Mouse (Mus musculus): ENCODE measurements around the gene Lrrc17. TPM values are rescaled to one million over a fixed set of nuclear protein-coding genes. Genes with fewer than 3 reads are reported as not detected.

The Lrrc17 gene
- total RNA-seq, 2 experiments from 2014 or later, result 2.4 to 4.2 TPM

GRCm38 (mm10) chr5:21532126-21532525 lies 11.2 kb upstream of the Lrrc17 start:
- intact Hi-C loops (cut with DNase I), result no loop called here

DNA sequence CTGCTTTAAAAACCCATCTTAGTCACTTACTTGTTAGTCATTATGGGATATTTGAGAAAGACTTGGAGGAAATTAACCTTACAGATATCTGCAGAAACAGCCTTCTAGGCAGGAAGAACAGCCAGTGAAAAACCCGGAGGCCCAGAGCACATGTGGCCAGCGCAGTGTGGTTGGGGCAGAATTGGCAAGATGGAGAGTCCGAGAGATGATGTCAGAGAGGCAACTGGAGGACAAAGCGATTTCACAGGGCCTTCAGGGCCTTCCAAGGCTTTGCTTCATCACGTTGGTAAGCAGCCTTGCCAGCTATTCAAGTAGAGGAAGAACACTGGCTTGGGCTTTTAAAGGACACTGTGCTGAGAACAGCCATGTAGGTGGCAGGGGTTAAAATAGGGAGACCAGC lies 10.4 kb upstream of the Lrrc17 start:
- DNase-seq (ENCODE audit: low spot score), result peak; percentile 64
- intact Hi-C loops (cut with DNase I), result no loop called here

More at GRCm38 (mm10) chr5:21532126-21532525, 11.2 kb upstream of the Lrrc17 start:
- DNase-seq (ENCODE audit: low spot score), result no peak

DNA sequence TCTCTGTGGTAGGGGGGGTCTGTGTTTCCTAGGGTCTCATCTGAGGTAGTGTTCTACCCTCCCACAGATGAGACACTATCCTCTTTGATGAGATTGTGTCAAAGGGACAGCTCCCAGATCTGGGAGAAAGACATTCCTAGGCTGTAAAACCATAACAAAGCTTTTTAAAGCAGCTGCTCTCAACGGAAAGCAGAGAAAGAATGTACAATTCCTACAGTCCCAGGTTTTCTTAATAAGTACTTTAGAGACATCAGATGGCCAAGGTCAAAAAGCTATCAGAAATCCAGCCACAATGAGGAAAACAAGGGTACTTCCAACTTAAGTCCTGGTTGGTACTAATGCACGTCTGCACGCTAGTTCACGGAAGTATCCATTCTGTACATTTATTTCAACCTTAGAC lies 1.1 kb upstream of the Lrrc17 start:
- intact Hi-C loops (cut with DNase I), result no loop called here
- no peak for DNase-seq (ENCODE audit: low spot score)

GRCm38 (mm10) chr5:21544821-21545220 lies 1.5 kb downstream of the Lrrc17 start:
- intact Hi-C loops (cut with DNase I), result no loop called here
- peak; percentile 28 for DNase-seq (ENCODE audit: low spot score)

- intact Hi-C loops (cut with DNase I), result no loop called here
- DNase-seq (ENCODE audit: low spot score), result no peak
Observed at GRCm38 (mm10) chr5:21545227-21545626, 1.9 kb downstream of the Lrrc17 start.

GRCm38 (mm10) chr5:21545786-21546185 lies 2.4 kb downstream of the Lrrc17 start:
- intact Hi-C loops (cut with DNase I), result no loop called here
- no peak for DNase-seq (ENCODE audit: low spot score)

DNA sequence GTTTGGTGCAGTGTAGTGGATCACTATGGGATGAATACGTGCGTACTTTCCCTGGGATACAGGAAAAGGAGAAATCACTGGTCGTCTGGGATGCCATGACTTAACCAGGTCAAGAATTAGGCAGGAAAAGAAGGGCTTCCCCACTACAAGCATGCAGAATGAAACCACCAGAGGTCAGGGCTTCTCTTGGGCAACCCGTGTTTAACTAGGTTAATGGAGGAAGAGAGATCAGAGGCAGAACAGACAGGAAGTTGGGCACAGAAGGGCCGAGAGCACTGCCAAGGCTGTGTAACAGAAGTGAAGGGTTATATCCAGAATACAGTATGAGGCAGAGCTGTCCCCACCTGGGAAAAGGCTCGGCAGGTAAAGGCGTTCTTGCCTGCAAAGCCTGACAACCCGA lies 3.6 kb downstream of the Lrrc17 start:
- DNase-seq (ENCODE audit: low spot score), result no peak
- intact Hi-C loops (cut with DNase I), result no loop called here

DNA sequence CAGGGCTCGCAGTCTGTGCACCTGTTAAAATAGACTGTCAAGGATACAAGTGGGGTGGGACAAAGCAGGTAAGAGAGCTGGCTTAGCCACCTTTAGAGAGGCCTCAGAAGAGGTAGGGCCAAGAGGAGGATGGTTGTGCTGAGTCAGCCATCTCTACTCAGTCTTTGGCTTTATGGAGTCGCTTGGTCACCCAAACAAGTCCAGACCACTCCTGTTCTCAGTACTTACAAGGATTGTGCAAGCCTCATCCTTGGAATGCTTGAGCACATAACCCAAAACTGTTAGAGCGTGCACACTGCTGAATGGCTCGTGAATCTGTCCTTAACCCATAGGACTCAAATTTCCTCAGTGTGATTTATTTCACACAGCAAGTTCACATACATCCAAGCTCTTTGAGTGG lies 10.3 kb downstream of the Lrrc17 start:
- no peak for DNase-seq (ENCODE audit: low spot score)
- intact Hi-C loops (cut with DNase I), result no loop called here

GRCm38 (mm10) chr5:21554732-21555131 lies 11.4 kb downstream of the Lrrc17 start:
- intact Hi-C loops (cut with DNase I), result no loop called here
- no peak for DNase-seq (ENCODE audit: low spot score)

- no peak for DNase-seq (ENCODE audit: low spot score)
- intact Hi-C loops (cut with DNase I), result no loop called here
Observed at GRCm38 (mm10) chr5:21556502-21556901, 13.1 kb downstream of the Lrrc17 start.

GRCm38 (mm10) chr5:21563936-21564335 lies 20.6 kb downstream of the Lrrc17 start:
- intact Hi-C loops (cut with DNase I), result no loop called here

GRCm38 (mm10) chr5:21565392-21566065 lies 22.2 kb downstream of the Lrrc17 start:
- intact Hi-C loops (cut with DNase I), result no loop called here

More at GRCm38 (mm10) chr5:21563936-21564335, 20.6 kb downstream of the Lrrc17 start:
- DNase-seq (ENCODE audit: low spot score), result no peak

DNA sequence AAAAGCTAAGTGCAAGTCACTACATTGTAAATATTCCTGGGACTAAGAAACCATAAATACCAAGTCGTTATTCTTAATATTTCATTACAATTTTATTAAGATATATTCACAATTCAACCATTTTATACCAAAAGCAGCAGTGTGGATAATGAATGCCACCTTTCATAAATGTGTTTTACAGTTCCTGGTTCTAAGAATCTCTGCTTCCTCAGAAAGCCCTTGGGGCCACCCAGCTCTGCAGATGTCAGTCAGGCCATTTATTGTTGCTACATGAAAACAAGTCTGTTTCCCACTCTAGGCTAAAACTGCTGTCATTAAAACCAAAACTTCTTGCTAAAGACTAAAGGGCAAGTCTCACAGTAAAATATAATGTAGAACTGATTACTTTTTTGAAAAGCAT lies 24.4 kb downstream of the Lrrc17 start:
- DNase-seq (ENCODE audit: low spot score), result no peak
- intact Hi-C loops (cut with DNase I), result no loop called here

More at GRCm38 (mm10) chr5:21565392-21566065, 22.2 kb downstream of the Lrrc17 start:
- no peak for DNase-seq (ENCODE audit: low spot score)

DNA sequence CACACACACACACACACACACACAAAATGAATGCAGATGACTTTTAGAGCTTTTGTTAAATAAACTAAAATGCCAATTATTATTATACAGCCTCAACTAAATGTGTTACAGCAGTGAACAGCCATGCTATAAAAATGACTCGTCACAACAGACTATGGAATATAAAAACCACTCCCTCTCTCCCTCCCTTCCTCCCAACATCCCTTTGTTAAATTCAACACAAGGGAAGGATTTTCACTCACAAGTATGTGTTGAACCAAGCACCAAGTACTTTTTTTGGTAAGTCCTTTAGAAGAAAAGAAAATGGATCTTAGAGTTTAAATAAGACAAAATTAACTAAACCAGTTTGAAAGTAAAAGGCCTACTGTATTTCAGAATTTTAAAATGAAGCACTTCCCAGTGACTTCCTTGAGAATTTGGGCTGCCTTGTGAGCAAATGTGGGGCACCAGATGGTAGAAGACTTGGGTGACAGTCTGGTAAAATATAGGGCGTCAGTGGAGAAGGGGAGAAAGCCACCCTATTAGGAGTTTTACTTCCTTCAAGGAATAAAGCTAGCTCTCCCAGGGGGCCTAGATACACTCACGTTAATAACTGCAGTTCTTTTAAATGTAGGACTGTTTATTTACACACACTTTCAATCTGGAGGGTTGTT lies 29.5 kb downstream of the Lrrc17 start:
- DNase-seq (ENCODE audit: low spot score), result no peak
- intact Hi-C loops (cut with DNase I), result no loop called here

DNA sequence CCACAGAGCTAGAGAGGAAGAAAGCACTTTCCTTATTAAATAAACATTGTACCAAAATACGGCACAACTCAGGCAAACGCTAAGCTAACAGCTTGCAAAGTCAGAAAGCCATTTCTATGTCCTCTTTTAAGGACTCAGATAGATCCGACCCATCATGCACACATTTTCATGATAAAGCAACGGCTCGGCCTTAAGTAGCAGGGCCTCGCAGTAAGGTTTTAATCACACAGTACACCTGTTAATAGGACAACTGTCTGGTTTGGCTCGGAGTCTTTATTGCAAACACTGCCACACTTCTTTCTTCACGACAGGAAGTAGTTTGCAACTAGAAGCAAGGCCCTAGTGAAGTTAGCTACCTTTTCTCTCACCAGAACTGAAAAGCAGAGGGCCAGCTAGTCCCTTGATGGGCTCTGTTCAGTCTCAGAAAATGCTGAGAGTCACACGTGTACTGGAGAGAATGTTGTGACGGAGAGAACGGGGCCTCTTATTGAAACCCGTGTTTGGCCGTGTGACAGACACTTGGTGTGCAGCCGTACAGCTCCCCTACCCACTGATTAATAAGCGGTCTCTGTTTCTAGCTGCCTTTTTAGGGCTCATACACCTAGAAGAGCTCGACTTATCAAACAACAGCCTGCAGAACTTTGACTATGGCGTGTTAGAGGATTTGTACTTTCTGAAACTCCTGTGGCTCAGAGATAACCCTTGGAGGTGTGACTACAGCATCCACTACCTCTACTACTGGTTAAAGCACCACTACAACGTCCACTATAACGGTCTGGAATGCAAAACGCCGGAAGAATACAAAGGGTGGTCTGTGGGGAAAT lies 31.2 kb downstream of the Lrrc17 start:
- no peak for DNase-seq (ENCODE audit: low spot score)
- intact Hi-C loops (cut with DNase I), result no loop called here

DNA sequence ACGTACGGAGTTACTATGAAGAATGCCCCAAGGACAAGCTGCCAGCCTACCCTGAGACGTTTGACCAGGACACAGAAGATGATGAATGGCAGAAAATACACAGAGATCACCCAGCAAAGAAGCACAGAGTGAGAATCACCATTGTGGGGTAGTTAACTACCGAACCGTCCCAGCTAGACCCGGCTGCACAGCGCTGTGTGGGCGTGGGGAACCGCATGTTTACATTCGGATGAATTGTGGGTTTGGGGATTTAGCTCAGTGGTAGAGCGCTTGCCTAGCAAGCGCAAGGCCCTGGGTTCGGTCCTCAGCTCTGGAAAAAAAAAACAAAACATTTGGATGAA lies 31.8 kb downstream of the Lrrc17 start:
- intact Hi-C loops (cut with DNase I), result no loop called here
- no peak for DNase-seq (ENCODE audit: low spot score)

DNA sequence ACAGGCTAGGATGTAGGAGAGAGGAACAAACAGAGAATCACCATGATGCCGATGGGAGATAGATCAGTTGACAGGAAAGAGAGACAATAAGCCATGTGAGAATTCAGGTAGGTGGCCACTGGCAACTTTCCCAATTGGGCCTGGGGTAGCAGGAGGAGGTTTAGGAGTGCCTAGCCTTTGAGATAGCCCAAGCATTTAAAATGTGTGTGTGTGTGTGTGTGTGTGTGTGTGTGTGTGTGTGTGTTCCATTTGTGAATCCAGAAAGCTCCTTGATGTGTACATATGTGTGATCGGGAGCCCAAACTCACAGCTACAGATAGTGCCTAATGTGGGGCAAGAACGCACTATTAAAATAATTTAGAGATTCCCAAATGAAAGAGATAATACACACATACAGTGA lies 34.8 kb downstream of the Lrrc17 start:
- intact Hi-C loops (cut with DNase I), result no loop called here
- DNase-seq (ENCODE audit: low spot score), result no peak

GRCm38 (mm10) chr5:21586763-21587162 lies 43.4 kb downstream of the Lrrc17 start:
- intact Hi-C loops (cut with DNase I), result loop anchor here (1.0 to 2.0 kb wide), 2 partner anchors 152 to 322 kb away; no protein-coding TSS in a partner anchor

GRCm38 (mm10) chr5:21587683-21588082 lies 44.3 kb downstream of the Lrrc17 start:
- no peak for DNase-seq (ENCODE audit: low spot score)
- intact Hi-C loops (cut with DNase I), result loop anchor here (2.0 kb wide), 1 partner anchor 323 kb away; no protein-coding TSS in a partner anchor

More at GRCm38 (mm10) chr5:21586763-21587162, 43.4 kb downstream of the Lrrc17 start:
- DNase-seq (ENCODE audit: low spot score), result no peak

- no peak for DNase-seq (ENCODE audit: low spot score)
Observed at GRCm38 (mm10) chr5:21588220-21588619, 44.9 kb downstream of the Lrrc17 start.

GRCm38 (mm10) chr5:21592106-21592505 lies 48.7 kb downstream of the Lrrc17 start:
- no peak for DNase-seq (ENCODE audit: low spot score)
- intact Hi-C loops (cut with DNase I), result no loop called here

More at GRCm38 (mm10) chr5:21588220-21588619, 44.9 kb downstream of the Lrrc17 start:
- intact Hi-C loops (cut with DNase I), result no loop called here
